Mouse (Mus musculus) forelimb bud, embryonic 11.5 days (tissue): ENCODE data around the gene Traf3ip1.
A peak's percentile ranks its signal among the peaks of the same experiment; 100 is the strongest.
"Not testable (repeated sequence)": the region's sequence is repeated elsewhere in the genome, so short reads cannot be mapped to it uniquely, and the experiment has no call there.

ENCODE experiments used
- DNase-seq: peaks from one replicate; pipeline ENCODE4 v3.0.0-alpha.2; 2012; ENCODE audit warnings: low read depth, low spot score

Traf3ip1 gene

GRCm38 (mm10) chr1:91465244-91465643, 29.2 kb upstream of the Traf3ip1 start:
- no peak for DNase-seq

GRCm38 (mm10) chr1:91466186-91466585, 28.3 kb upstream of the Traf3ip1 start:
- no peak for DNase-seq

- no peak for DNase-seq
These were observed 24.5 kb upstream of the Traf3ip1 start for GRCm38 (mm10) chr1:91469888-91470419.

- not testable (repeated sequence) for DNase-seq
These were observed 16.3 kb upstream of the Traf3ip1 start for GRCm38 (mm10) chr1:91478145-91478544.

- DNase-seq: no peak
These were observed 15.5 kb upstream of the Traf3ip1 start for GRCm38 (mm10) chr1:91478958-91479357.

GRCm38 (mm10) chr1:91482616-91483211, 11.7 kb upstream of the Traf3ip1 start:
- no peak for DNase-seq

- peak; percentile 76 for DNase-seq
These were observed 11.0 kb upstream of the Traf3ip1 start for GRCm38 (mm10) chr1:91483304-91484010.

- no peak for DNase-seq
These were observed 10.5 kb upstream of the Traf3ip1 start for GRCm38 (mm10) chr1:91484011-91484346.

- no peak for DNase-seq
These were observed 9.0 kb upstream of the Traf3ip1 start for GRCm38 (mm10) chr1:91485422-91485821.

GRCm38 (mm10) chr1:91486165-91486564, 8.3 kb upstream of the Traf3ip1 start:
- no peak for DNase-seq

- DNase-seq: no peak
These were observed 4.1 kb upstream of the Traf3ip1 start for GRCm38 (mm10) chr1:91490322-91490721.

GRCm38 (mm10) chr1:91492740-91493139, 1.7 kb upstream of the Traf3ip1 start:
- no peak for DNase-seq

- DNase-seq: no peak
These were observed 509 bp upstream of the Traf3ip1 start for GRCm38 (mm10) chr1:91493938-91494337.

- no peak for DNase-seq
These were observed 874 bp downstream of the Traf3ip1 start for GRCm38 (mm10) chr1:91495321-91495720.

GRCm38 (mm10) chr1:91498579-91498978, 4.1 kb downstream of the Traf3ip1 start:
- no peak for DNase-seq

- no peak for DNase-seq
These were observed 10.2 kb downstream of the Traf3ip1 start for GRCm38 (mm10) chr1:91504615-91505014.

GRCm38 (mm10) chr1:91514916-91515315, 20.5 kb downstream of the Traf3ip1 start:
- DNase-seq: no peak

- DNase-seq: no peak
These were observed 21.2 kb downstream of the Traf3ip1 start for GRCm38 (mm10) chr1:91515642-91516041.

- peak; percentile 70 for DNase-seq
These were observed 29.3 kb downstream of the Traf3ip1 start for GRCm38 (mm10) chr1:91523759-91524158.

- no peak for DNase-seq
These were observed 31.4 kb downstream of the Traf3ip1 start for GRCm38 (mm10) chr1:91525838-91526237.

- no peak for DNase-seq
These were observed 35.7 kb downstream of the Traf3ip1 start for GRCm38 (mm10) chr1:91530166-91530565.

GRCm38 (mm10) chr1:91532243-91532642, 37.8 kb downstream of the Traf3ip1 start:
- DNase-seq: no peak

GRCm38 (mm10) chr1:91532892-91533291, 38.4 kb downstream of the Traf3ip1 start:
- no peak for DNase-seq
